Mouse (Mus musculus) intestine, embryonic 14.5 days (tissue): ENCODE results near the gene Jmjd7. TPM values are rescaled to one million over a fixed set of nuclear protein-coding genes. Genes with fewer than 3 reads are reported as not detected.
A peak's percentile ranks its signal among the peaks of the same experiment; 100 is the strongest.

Experiments used
- ATAC-seq: fragments of 200-750 bp; cut with Nextera tagmentation; replicated peaks from 2 replicates; pipeline ENCODE4 v1.8.0; 2017; ENCODE audit warnings: low read depth, moderate number of reproducible peaks, moderate TSS enrichment, moderate library complexity; ENCODE audit not compliant: low FRiP score, low TSS enrichment
- DNase-seq: peaks from one replicate; pipeline ENCODE4 v3.0.0-alpha.2; 2018; ENCODE audit warnings: low spot score
- H3K27ac ChIP-seq: fragments of 300-500 bp; sonication (generic); 2 replicates; pipeline ENCODE4 v1.5.1; 2014; ENCODE audit warnings: low read depth, mild to moderate bottlenecking, control low read depth
- H3K27me3 ChIP-seq: fragments of 300-500 bp; sonication (generic); replicated peaks from 2 replicates; pipeline ENCODE4 v1.6.1; 2014; ENCODE audit warnings: low read length, control low read depth; ENCODE audit not compliant: control insufficient read depth, insufficient read depth
- H3K36me3 ChIP-seq: fragments of 300-500 bp; sonication (generic); 2 replicates; pipeline ENCODE4 v1.6.1; 2014; ENCODE audit warnings: low read length, control low read depth; ENCODE audit not compliant: control insufficient read depth, insufficient read depth
- H3K4me1 ChIP-seq: fragments of 300-500 bp; sonication (generic); replicated peaks from 2 replicates; pipeline ENCODE4 v1.6.1; 2014; ENCODE audit warnings: low read length, control low read depth, mixed read lengths; ENCODE audit not compliant: control insufficient read depth, insufficient read depth
- H3K4me2 ChIP-seq: fragments of 300-500 bp; sonication (generic); 2 replicates; pipeline ENCODE4 v1.6.1; 2014; ENCODE audit warnings: low read length
- H3K4me3 ChIP-seq: fragments of 300-500 bp; sonication (generic); 2 replicates; pipeline ENCODE4 v1.5.1; 2014; ENCODE audit warnings: low read depth, low read length, control low read depth, mixed read lengths
- H3K9ac ChIP-seq: fragments of 300-500 bp; sonication (generic); 2 replicates; pipeline ENCODE4 v1.6.1; 2014; ENCODE audit warnings: mild to moderate bottlenecking, low read length
- H3K9me3 ChIP-seq: fragments of 300-500 bp; sonication (generic); 2 replicates; pipeline ENCODE4 v1.6.1; 2016; ENCODE audit warnings: low read length, control low read depth; ENCODE audit not compliant: control insufficient read depth
- WGBS: fragments of 180-500 bp; shearing (Covaris S2); extraction: QIAGEN DNeasy Blood & Tissue Kit; methylation state at CpG from one replicate; pipeline ENCODE4 v1.1.7; 2014; 5-methylcytosine and 5-hydroxymethylcytosine counted together
- polyA plus RNA-seq: library from polyadenylated mRNA; unstranded; fragments of >200 nt; fragmentation: Nextera tagmentation; extraction: Ambion mirVana; gene quantifications from 2 replicates; pipeline ENCODE4 v1.2.1, GENCODE M21; 2014

Jmjd7 gene
- polyA plus RNA-seq, 1 experiment from 2014 or later, result 18.9 TPM

GRCm38 (mm10) chr2:120044676-120045075 is 17.4 kb downstream of the Jmjd7 start:
- H3K4me2 ChIP-seq, result no peak overlapping the region
- no peak for DNase-seq
- H3K27me3 ChIP-seq, result no peaks in the 10 kb centered on the region
- 0 out of 2 replicates have a peak overlapping the region, but pooled peaks have one; percentile 2 for H3K27ac ChIP-seq
- peaks cover 18% of the 10 kb centered on the region for H3K4me1 ChIP-seq
- ATAC-seq, result no peak
- peaks cover 28% of the 10 kb centered on the region for H3K36me3 ChIP-seq
- H3K4me3 ChIP-seq, result no peak overlapping the region
- H3K9me3 ChIP-seq, result no peaks in the 10 kb centered on the region
- H3K9ac ChIP-seq, result no peak overlapping the region
- WGBS, result 74% methylated on average over 3 of the region's 3 CpGs

- ATAC-seq (no peak; the same call in 1 of the 2 replicates), DNase-seq (no peak)
- H3K36me3 ChIP-seq, result peaks cover 9% of the 10 kb centered on the region
- H3K4me3 ChIP-seq, result no peak overlapping the region
- no peaks in the 10 kb centered on the region for H3K9me3 ChIP-seq
- no peak overlapping the region for H3K9ac ChIP-seq
- WGBS, result 64% methylated on average over 14 of the region's 14 CpGs
- H3K27me3 ChIP-seq, result no peaks in the 10 kb centered on the region
- no peak overlapping the region for H3K27ac ChIP-seq
- no peak overlapping the region for H3K4me2 ChIP-seq
- peaks cover 18% of the 10 kb centered on the region for H3K4me1 ChIP-seq
Observed at GRCm38 (mm10) chr2:120046486-120047310, 19.4 kb downstream of the Jmjd7 start.

- no peak overlapping the region for H3K4me3 ChIP-seq
- no peaks in the 10 kb centered on the region for H3K27me3 ChIP-seq
- H3K27ac ChIP-seq, result no peak overlapping the region
- H3K4me1 ChIP-seq, result peaks cover 18% of the 10 kb centered on the region
- H3K9ac ChIP-seq, result no peak overlapping the region
- no peaks in the 10 kb centered on the region for H3K9me3 ChIP-seq
- WGBS, result 78% methylated on average over 9 of the region's 9 CpGs
- ATAC-seq, result no peak
- no peak overlapping the region for H3K4me2 ChIP-seq
- DNase-seq, result no peak
- H3K36me3 ChIP-seq, result no peaks in the 10 kb centered on the region
Observed at GRCm38 (mm10) chr2:120048173-120048572, 20.9 kb downstream of the Jmjd7 start.

- no peaks in the 10 kb centered on the region for H3K27me3 ChIP-seq
- H3K9ac ChIP-seq, result no peak overlapping the region
- ATAC-seq (no peak), DNase-seq (peak; percentile 67)
- H3K9me3 ChIP-seq, result no peaks in the 10 kb centered on the region
- no peaks in the 10 kb centered on the region for H3K36me3 ChIP-seq
- H3K4me2 ChIP-seq, result no peak overlapping the region
- H3K27ac ChIP-seq, result no peak overlapping the region
- H3K4me3 ChIP-seq, result no peak overlapping the region
- peaks cover 9% of the 10 kb centered on the region; the same call in 1 of the 2 replicates for H3K4me1 ChIP-seq
- 62% methylated on average over 10 of the region's 10 CpGs for WGBS
Observed at GRCm38 (mm10) chr2:120049632-120050274, 22.5 kb downstream of the Jmjd7 start.

- H3K9ac ChIP-seq, result no peak overlapping the region
Observed at GRCm38 (mm10) chr2:120051405-120051804, 24.1 kb downstream of the Jmjd7 start.

GRCm38 (mm10) chr2:120054771-120055552 is 27.7 kb downstream of the Jmjd7 start:
- DNase-seq (no peak), ATAC-seq (no peak)
- 87% methylated on average over 12 of the region's 12 CpGs for WGBS

More at GRCm38 (mm10) chr2:120051405-120051804, 24.1 kb downstream of the Jmjd7 start:
- no peak for ATAC-seq
- H3K4me3 ChIP-seq, result no peak overlapping the region
- no peaks in the 10 kb centered on the region for H3K27me3 ChIP-seq
- WGBS, result 55% methylated on average over 6 of the region's 6 CpGs
- 0 out of 2 replicates have a peak, but pooled peaks cover 3% of the 10 kb centered on the region for H3K4me1 ChIP-seq
- no peaks in the 10 kb centered on the region for H3K9me3 ChIP-seq
- no peak overlapping the region for H3K4me2 ChIP-seq
- no peak for DNase-seq
- H3K36me3 ChIP-seq, result no peaks in the 10 kb centered on the region
- H3K27ac ChIP-seq, result no peak overlapping the region

GRCm38 (mm10) chr2:120055923-120056322 is 28.6 kb downstream of the Jmjd7 start:
- Histone ChIP-seq H3K9me3 (no peaks in the 10 kb centered on the region), H3K4me3 (no peak overlapping the region), H3K27ac (no peak overlapping the region), H3K27me3 (no peaks in the 10 kb centered on the region), H3K4me2 (no peak overlapping the region), H3K36me3 (no peaks in the 10 kb centered on the region), H3K9ac (no peak overlapping the region), H3K4me1 (no peaks in the 10 kb centered on the region)
- WGBS, result 79% methylated on average over 10 of the region's 10 CpGs
- DNase-seq (no peak), ATAC-seq (no peak)

More at GRCm38 (mm10) chr2:120054771-120055552, 27.7 kb downstream of the Jmjd7 start:
- H3K4me1 ChIP-seq, result no peaks in the 10 kb centered on the region
- no peaks in the 10 kb centered on the region for H3K27me3 ChIP-seq
- H3K27ac ChIP-seq, result no peak overlapping the region
- H3K36me3 ChIP-seq, result no peaks in the 10 kb centered on the region
- H3K4me2 ChIP-seq, result no peak overlapping the region
- no peaks in the 10 kb centered on the region for H3K9me3 ChIP-seq
- no peak overlapping the region for H3K4me3 ChIP-seq
- H3K9ac ChIP-seq, result no peak overlapping the region

GRCm38 (mm10) chr2:120058818-120059217 is 31.5 kb downstream of the Jmjd7 start:
- WGBS, result 88% methylated on average over 4 of the region's 4 CpGs
- DNase-seq (no peak), ATAC-seq (no peak)
- H3K27me3 ChIP-seq, result no peaks in the 10 kb centered on the region
- H3K9ac ChIP-seq, result no peak overlapping the region
- no peaks in the 10 kb centered on the region for H3K9me3 ChIP-seq
- H3K4me2 ChIP-seq, result no peak overlapping the region
- H3K27ac ChIP-seq, result no peak overlapping the region
- no peak overlapping the region for H3K4me3 ChIP-seq
- no peaks in the 10 kb centered on the region for H3K4me1 ChIP-seq
- H3K36me3 ChIP-seq, result no peaks in the 10 kb centered on the region
